Mouse (Mus musculus) embryonic facial prominence, embryonic 10.5 days (tissue): ENCODE results near the gene Dnajc5. TPM values are rescaled to one million over a fixed set of nuclear protein-coding genes. Genes with fewer than 3 reads are reported as not detected.

Source experiments
- DNase-seq: peaks from one replicate; pipeline ENCODE4 v3.0.0-alpha.2; 2017; ENCODE audit warnings: low spot score
- H3K27ac ChIP-seq: fragments of 300-500 bp; sonication (generic); replicated peaks from 2 replicates; pipeline ENCODE4 v1.5.1; 2016; ENCODE audit warnings: mild to moderate bottlenecking
- H3K27me3 ChIP-seq: fragments of 300-500 bp; sonication (generic); replicated peaks from 2 replicates; pipeline ENCODE4 v1.6.1; 2016; ENCODE audit warnings: low read depth, mild to moderate bottlenecking; ENCODE audit not compliant: poor library complexity, severe bottlenecking
- H3K36me3 ChIP-seq: fragments of 300-500 bp; sonication (generic); replicated peaks from 2 replicates; pipeline ENCODE4 v1.6.1; 2016; ENCODE audit warnings: mild to moderate bottlenecking, moderate library complexity
- H3K4me1 ChIP-seq: fragments of 300-500 bp; sonication (generic); 2 replicates; pipeline ENCODE4 v1.6.1; 2016
- H3K4me3 ChIP-seq: fragments of 300-500 bp; sonication (generic); 2 replicates; pipeline ENCODE4 v1.5.1; 2016; ENCODE audit warnings: mild to moderate bottlenecking, moderate library complexity
- H3K9me3 ChIP-seq: fragments of 300-500 bp; sonication (generic); 2 replicates; pipeline ENCODE4 v1.6.1; 2016; ENCODE audit warnings: mild to moderate bottlenecking
- WGBS: fragments of 180-500 bp; shearing (Covaris S2); methylation state at CpG from one replicate; pipeline ENCODE4 v1.1.7; 2016; 5-methylcytosine and 5-hydroxymethylcytosine counted together
- polyA plus RNA-seq: library from polyadenylated mRNA; unstranded; fragments of >200 nt; fragmentation: Nextera tagmentation; extraction: Ambion mirVana; gene quantifications from 2 replicates; pipeline ENCODE4 v1.2.1, GENCODE M21; 2016

The Dnajc5 gene
- polyA plus RNA-seq, 1 experiment from 2014 or later: 93.4 TPM

DNA sequence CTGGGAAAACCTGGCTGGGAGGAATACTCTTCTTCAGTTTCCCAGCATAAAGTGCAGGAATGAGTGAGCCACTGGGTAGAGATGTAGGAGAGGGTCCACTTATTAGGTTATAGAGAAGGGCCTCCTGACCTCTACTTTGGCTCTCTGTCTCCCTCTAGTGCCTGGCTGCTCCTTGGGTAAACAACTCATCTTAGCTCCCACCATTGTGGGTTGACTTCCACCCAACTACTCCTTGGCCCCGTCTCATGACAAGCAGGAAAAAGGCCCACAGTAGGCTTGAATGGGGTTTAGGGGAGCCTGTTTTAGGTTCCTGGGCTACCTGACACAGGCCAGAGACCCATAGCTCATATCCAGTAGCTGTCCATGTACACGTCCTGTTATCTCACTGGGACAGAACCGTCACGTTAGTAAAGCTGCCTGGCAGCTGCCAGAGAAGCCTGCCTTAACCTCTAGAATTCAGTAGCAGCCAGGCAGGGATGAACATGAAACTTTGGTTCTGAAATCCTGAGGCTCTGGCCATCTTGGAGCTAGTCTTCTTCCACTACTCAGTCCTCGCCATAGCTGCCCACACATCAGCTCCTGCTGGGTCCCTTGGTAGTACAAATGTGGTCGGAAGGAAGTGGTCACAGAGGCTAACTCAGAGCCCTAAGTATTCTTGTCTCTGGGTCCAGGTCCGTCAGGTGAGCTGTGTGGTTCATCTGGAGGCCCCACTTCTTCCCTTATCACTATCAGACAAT, 48.2 kb downstream of the Dnajc5 start:
- DNase-seq: peak; percentile 41
- WGBS: 78% methylated on average over 7 of the region's 7 CpGs

GRCm38 (mm10) chr2:181569856-181570255, 49.6 kb downstream of the Dnajc5 start:
- Histone ChIP-seq H3K27ac (no peak overlapping the region), H3K9me3 (no peaks in the 10 kb centered on the region), H3K36me3 (peaks cover 30% of the 10 kb centered on the region), H3K27me3 (no peaks in the 10 kb centered on the region), H3K4me3 (no peak overlapping the region), H3K4me1 (peaks cover 5% of the 10 kb centered on the region; the same call in 1 of the 2 replicates)
- DNase-seq: no peak
- 92% methylated on average over 10 of the region's 10 CpGs for WGBS

More for the DNA sequence above, 48.2 kb downstream of the Dnajc5 start:
- Histone ChIP-seq H3K27ac (no peak overlapping the region), H3K27me3 (no peaks in the 10 kb centered on the region), H3K9me3 (no peaks in the 10 kb centered on the region), H3K4me1 (peaks cover 5% of the 10 kb centered on the region; the same call in 1 of the 2 replicates), H3K4me3 (no peak overlapping the region), H3K36me3 (peaks cover 16% of the 10 kb centered on the region)

- H3K9me3 ChIP-seq: no peaks in the 10 kb centered on the region
- H3K36me3 ChIP-seq: peaks cover 32% of the 10 kb centered on the region
- no peak overlapping the region for H3K27ac ChIP-seq
- no peak for DNase-seq
- H3K27me3 ChIP-seq: no peaks in the 10 kb centered on the region
- H3K4me1 ChIP-seq: peaks cover 5% of the 10 kb centered on the region; the same call in 1 of the 2 replicates
- 85% methylated on average over 8 of the region's 8 CpGs for WGBS
- H3K4me3 ChIP-seq: no peak overlapping the region
Observed at GRCm38 (mm10) chr2:181570375-181570774, 50.1 kb downstream of the Dnajc5 start.

DNA sequence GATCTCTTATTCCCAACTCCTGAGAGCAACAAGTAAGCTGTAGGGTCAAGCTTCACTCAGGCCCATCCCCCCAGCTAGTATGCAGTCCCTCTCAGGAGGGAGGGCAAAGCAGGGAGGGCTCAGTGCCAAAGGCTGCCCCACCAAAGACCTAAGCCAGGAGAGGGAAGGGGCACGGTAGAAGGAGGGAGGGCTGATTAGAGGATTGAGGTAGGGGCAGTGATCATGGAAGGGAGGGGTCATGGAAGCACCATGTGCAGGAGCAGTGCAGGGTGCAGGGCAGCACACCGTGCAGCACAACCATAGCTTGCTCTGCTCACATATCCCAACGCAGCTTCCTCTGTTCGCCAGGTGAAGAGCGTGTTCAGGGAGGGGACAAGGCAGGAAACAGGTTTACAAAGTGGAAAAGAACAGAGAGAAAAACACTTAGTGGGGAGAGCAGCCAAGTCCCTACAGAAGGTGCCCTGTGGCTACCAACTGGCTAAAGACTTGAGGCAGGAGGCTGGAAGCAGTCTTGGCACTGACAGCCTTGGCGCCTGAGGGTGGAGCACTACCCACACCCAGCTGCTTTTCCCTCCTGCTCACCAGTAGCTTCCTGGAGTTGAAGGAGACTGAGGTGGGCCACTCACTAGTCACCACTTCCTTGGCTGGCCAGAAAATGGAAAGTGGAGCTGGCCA, 50.8 kb downstream of the Dnajc5 start:
- no peak overlapping the region for H3K4me3 ChIP-seq
- DNase-seq: no peak
- no peak overlapping the region for H3K27ac ChIP-seq
- no peaks in the 10 kb centered on the region for H3K9me3 ChIP-seq
- peaks cover 5% of the 10 kb centered on the region; the same call in 1 of the 2 replicates for H3K4me1 ChIP-seq
- H3K36me3 ChIP-seq: peaks cover 32% of the 10 kb centered on the region
- H3K27me3 ChIP-seq: no peaks in the 10 kb centered on the region
- 68% methylated on average over 6 of the region's 6 CpGs for WGBS

GRCm38 (mm10) chr2:181571941-181572670, 51.8 kb downstream of the Dnajc5 start:
- Histone ChIP-seq H3K36me3 (peaks cover 32% of the 10 kb centered on the region), H3K4me1 (peaks cover 5% of the 10 kb centered on the region; the same call in 1 of the 2 replicates), H3K4me3 (no peak overlapping the region), H3K27me3 (no peaks in the 10 kb centered on the region), H3K27ac (no peak overlapping the region), H3K9me3 (no peaks in the 10 kb centered on the region)
- no peak for DNase-seq
- 87% methylated on average over 11 of the region's 11 CpGs for WGBS

DNA sequence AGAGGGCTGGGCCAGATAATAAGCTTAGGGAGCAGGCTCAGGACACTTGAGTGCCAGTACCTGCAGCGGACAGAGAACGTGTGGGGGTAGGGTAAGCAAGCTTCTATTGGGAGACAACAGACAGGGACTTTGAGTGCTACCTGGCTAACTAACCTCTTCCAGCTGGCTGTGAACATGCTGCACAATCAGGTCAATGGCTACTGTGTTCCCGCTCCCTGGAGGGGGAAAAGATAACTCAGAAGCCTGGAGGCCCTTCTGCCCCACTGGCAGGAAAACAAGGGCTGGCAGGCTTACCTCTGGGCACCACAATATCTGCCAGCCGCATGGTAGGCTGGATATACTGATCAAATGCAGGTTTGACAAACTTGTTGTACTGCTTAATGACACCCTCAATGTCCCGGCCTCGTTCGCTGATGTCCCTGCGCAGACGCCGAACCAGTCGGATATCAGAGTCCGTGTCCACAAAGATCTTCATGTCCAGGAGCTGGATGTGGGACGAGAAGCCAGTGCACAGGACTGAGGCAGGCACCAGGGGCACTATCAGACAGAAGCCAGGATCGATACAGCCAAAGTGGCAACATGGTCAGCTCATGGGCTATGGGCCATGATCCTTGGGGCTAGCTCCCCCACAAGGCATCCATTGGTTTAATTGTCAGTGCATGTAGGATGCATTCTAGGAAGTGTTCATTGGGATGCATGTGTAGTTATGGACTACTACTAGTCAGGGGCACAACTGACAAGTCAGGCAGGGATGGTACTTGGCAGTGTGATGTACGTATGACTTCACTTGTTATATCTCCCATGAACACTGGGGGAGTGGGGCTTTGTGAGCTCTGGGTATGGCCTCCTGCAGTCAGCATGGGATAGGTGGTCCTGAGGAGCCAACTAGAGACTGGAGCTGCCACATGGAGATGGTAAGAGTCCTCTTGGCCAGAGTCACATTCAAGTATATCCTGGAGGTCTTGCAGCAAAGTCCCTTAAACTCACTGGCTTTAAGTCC, 52.9 kb downstream of the Dnajc5 start:
- DNase-seq: no peak
- Histone ChIP-seq H3K9me3 (no peaks in the 10 kb centered on the region), H3K36me3 (peaks cover 32% of the 10 kb centered on the region), H3K4me3 (no peak overlapping the region), H3K27ac (no peak overlapping the region), H3K4me1 (peaks cover 5% of the 10 kb centered on the region), H3K27me3 (no peaks in the 10 kb centered on the region)
- WGBS: 91% methylated on average over 15 of the region's 15 CpGs

DNA sequence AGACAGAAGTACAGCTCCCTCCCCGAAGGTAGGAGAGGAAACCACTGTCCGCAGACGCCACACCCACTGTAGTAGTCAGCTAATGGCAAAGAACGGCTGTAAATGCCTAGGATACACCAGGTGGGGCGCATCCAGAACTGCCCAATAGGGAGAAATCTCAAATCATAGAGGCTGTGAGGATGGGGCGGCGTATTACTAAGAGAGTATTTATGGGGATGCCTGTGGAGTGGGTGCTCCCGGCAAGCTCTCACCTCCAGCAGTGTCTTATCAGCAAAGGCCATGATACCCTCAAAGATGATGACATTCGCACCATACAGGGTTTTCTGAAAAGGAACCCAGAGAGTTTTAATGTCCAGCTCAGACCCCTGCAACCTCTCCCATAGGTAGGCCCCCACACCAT, 53.7 kb downstream of the Dnajc5 start:
- H3K27ac ChIP-seq: no peak overlapping the region
- H3K36me3 ChIP-seq: peaks cover 32% of the 10 kb centered on the region
- WGBS: 92% methylated on average over 9 of the region's 9 CpGs
- peaks cover 12% of the 10 kb centered on the region for H3K4me1 ChIP-seq
- H3K4me3 ChIP-seq: no peak overlapping the region
- H3K9me3 ChIP-seq: no peaks in the 10 kb centered on the region
- DNase-seq: no peak
- H3K27me3 ChIP-seq: no peaks in the 10 kb centered on the region

- WGBS: 89% methylated on average over 7 of the region's 7 CpGs
- DNase-seq: no peak
- Histone ChIP-seq H3K4me3 (no peak overlapping the region), H3K4me1 (peaks cover 19% of the 10 kb centered on the region), H3K36me3 (peaks cover 32% of the 10 kb centered on the region), H3K27ac (no peak overlapping the region), H3K9me3 (no peaks in the 10 kb centered on the region), H3K27me3 (no peaks in the 10 kb centered on the region)
Observed at GRCm38 (mm10) chr2:181574921-181575545, 54.7 kb downstream of the Dnajc5 start.

GRCm38 (mm10) chr2:181576613-181577012, 56.3 kb downstream of the Dnajc5 start:
- WGBS: 88% methylated on average over 2 of the region's 2 CpGs
- DNase-seq: no peak
- Histone ChIP-seq H3K4me1 (peaks cover 28% of the 10 kb centered on the region), H3K4me3 (no peak overlapping the region), H3K9me3 (no peaks in the 10 kb centered on the region), H3K36me3 (peaks cover 32% of the 10 kb centered on the region), H3K27me3 (no peaks in the 10 kb centered on the region), H3K27ac (no peak overlapping the region)

DNA sequence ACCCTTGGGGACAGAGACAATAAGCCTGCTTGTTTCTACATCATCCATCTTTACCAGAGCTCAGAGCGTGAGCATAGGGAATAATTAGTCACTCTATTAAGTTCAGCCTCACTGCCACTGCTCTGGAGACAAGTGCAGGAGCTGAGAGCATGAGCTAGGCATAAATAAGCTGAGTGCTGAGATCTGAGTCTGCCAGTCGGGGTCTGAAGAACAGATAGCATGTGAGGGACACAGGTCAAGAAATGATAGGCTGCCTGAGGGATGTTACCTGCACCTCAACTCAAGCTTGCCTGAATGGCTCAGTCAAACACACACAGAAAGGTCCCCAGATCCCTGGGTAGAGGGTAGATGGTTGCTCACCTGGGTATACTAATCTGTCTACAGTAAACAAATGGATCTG, 56.8 kb downstream of the Dnajc5 start:
- Histone ChIP-seq H3K9me3 (no peaks in the 10 kb centered on the region), H3K27ac (no peak overlapping the region), H3K27me3 (no peaks in the 10 kb centered on the region), H3K36me3 (peaks cover 28% of the 10 kb centered on the region), H3K4me3 (no peak overlapping the region), H3K4me1 (peaks cover 30% of the 10 kb centered on the region)
- DNase-seq: no peak
- WGBS: 73% methylated on average over 2 of the region's 2 CpGs

DNA sequence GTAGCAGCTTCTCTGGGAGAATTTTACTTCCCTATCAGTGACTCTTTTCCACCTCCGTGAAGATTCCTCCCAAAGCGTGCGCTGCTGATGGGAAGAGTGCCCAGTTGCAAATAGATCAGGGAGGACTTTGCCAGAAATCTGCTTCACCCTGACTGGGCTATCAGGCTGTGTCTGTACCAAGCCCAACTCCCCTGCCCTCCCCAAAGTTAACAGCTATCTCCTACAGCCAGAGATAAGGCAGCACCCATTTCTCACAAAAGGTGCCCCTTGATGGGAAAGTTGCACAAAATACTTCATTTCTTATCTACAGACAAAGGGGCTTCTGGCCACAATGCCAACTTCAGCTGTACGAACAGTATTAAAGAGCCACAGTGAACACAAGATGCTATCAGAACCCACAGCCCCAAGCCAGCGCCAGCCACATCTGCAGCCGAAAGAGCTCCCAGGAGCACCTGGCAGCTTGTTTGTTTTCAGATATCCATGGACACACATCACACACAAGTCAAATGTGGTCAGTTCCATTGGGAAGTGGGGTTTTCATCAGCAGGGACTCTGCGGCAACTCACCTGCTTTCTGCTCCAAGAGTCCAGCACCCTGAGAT, 57.8 kb downstream of the Dnajc5 start:
- Histone ChIP-seq H3K27me3 (no peaks in the 10 kb centered on the region), H3K4me3 (no peak overlapping the region), H3K36me3 (peaks cover 25% of the 10 kb centered on the region), H3K4me1 (peaks cover 30% of the 10 kb centered on the region), H3K27ac (no peak overlapping the region), H3K9me3 (no peaks in the 10 kb centered on the region)
- WGBS: 84% methylated on average over 7 of the region's 7 CpGs
- DNase-seq: no peak
